Mouse (Mus musculus) intestine, embryonic 15.5 days (tissue): ENCODE measurements around the gene Inka2. TPM values are rescaled to one million over a fixed set of nuclear protein-coding genes. Genes with fewer than 3 reads are reported as not detected.
A peak's percentile ranks its signal among the peaks of the same experiment; 100 is the strongest.

Experiments
- ATAC-seq: fragments of 200-750 bp; cut with Nextera tagmentation; 2 replicates; pipeline ENCODE4 v1.8.0; 2017; ENCODE audit warnings: moderate TSS enrichment, moderate library complexity
- H3K27ac ChIP-seq: fragments of 300-500 bp; sonication (generic); 2 replicates; pipeline ENCODE4 v1.5.1; 2015; ENCODE audit warnings: mild to moderate bottlenecking, inconsistent platforms
- H3K27me3 ChIP-seq: fragments of 300-500 bp; sonication (generic); replicated peaks from 2 replicates; pipeline ENCODE4 v1.6.1; 2015; ENCODE audit warnings: inconsistent platforms
- H3K36me3 ChIP-seq: fragments of 300-500 bp; sonication (generic); 2 replicates; pipeline ENCODE4 v1.6.1; 2015; ENCODE audit warnings: inconsistent platforms
- H3K4me1 ChIP-seq: fragments of 300-500 bp; sonication (generic); replicated peaks from 2 replicates; pipeline ENCODE4 v1.6.1; 2015; ENCODE audit warnings: inconsistent platforms
- H3K4me2 ChIP-seq: fragments of 300-500 bp; sonication (generic); replicated peaks from 2 replicates; pipeline ENCODE4 v1.6.1; 2015; ENCODE audit warnings: mild to moderate bottlenecking, inconsistent platforms
- H3K4me3 ChIP-seq: fragments of 300-500 bp; sonication (generic); replicated peaks from 2 replicates; pipeline ENCODE4 v1.5.1; 2015; ENCODE audit warnings: inconsistent platforms
- H3K9ac ChIP-seq: fragments of 300-500 bp; sonication (generic); 2 replicates; pipeline ENCODE4 v1.6.1; 2015; ENCODE audit warnings: inconsistent platforms
- H3K9me3 ChIP-seq: fragments of 300-500 bp; sonication (generic); 2 replicates; pipeline ENCODE4 v1.6.1; 2016; ENCODE audit warnings: inconsistent platforms
- WGBS: fragments of 180-500 bp; shearing (Covaris S2); methylation state at CpG from one replicate; pipeline ENCODE4 v1.1.7; 2015; 5-methylcytosine and 5-hydroxymethylcytosine counted together
- polyA plus RNA-seq: library from polyadenylated mRNA; unstranded; fragments of >200 nt; fragmentation: Nextera tagmentation; extraction: Ambion mirVana; gene quantifications from 2 replicates; pipeline ENCODE4 v1.2.1, GENCODE M21; 2015

Gene Inka2
- polyA plus RNA-seq, 1 experiment from 2014 or later, result 1.7 TPM

DNA sequence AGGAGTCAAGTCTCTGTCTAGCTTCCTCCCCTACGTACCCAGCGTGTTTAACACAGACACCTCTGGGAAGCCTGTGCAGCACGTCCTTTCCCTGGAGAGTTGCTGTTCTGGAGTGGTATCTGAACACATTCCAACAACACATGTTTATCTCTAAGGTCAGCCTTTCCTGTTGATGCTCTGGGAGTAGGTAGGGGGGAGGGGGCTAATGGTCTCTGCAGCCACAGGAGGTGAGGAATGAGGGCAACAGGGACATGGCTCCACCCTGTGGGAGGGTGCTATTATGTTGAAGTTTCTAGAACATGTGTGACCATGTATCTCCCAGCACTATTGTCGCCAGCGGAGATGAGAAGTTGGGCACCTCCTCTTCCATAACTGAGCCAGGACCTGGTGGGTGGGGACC is 3.0 kb upstream of the Inka2 start:
- peaks cover 6% of the 10 kb centered on the region; the same call in 1 of the 2 replicates for H3K4me1 ChIP-seq
- no peak overlapping the region for H3K4me3 ChIP-seq
- 48% methylated on average over 5 of the region's 5 CpGs for whole genome bisulfite sequencing
- no peaks in the 10 kb centered on the region for H3K9me3 ChIP-seq
- H3K27me3 ChIP-seq, result peaks cover 7% of the 10 kb centered on the region
- no peak for ATAC-seq
- H3K4me2 ChIP-seq, result no peak overlapping the region
- H3K36me3 ChIP-seq, result no peaks in the 10 kb centered on the region
- no peak overlapping the region for H3K9ac ChIP-seq
- H3K27ac ChIP-seq, result no peak overlapping the region

DNA sequence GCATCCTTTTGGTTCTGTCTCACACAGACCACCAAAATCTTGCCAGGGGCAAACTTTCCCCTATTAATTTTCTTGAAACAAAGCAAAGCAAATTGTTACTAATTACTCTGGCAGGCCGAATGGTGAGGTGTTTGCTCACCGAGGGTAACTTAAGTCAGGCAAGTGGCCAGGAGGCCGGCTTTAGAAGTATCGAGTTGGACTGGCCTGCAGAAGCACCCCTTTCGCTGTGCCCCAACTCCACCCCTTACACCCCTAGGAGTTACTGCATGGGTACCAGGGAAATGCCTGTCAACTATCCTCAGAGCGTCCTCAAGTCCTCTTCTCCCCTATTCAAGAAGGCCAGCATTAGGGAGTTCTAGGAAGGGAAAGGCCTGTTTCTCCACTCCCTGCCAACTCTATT is 828 bp upstream of the Inka2 start:
- H3K4me1 ChIP-seq, result peaks cover 10% of the 10 kb centered on the region; the same call in 1 of the 2 replicates
- ATAC-seq, result no peak
- H3K27me3 ChIP-seq, result peaks cover 7% of the 10 kb centered on the region
- WGBS, result 54% methylated on average over 6 of the region's 6 CpGs
- H3K4me3 ChIP-seq, result no peak overlapping the region
- no peaks in the 10 kb centered on the region for H3K9me3 ChIP-seq
- H3K36me3 ChIP-seq, result no peaks in the 10 kb centered on the region
- no peak overlapping the region for H3K9ac ChIP-seq
- H3K4me2 ChIP-seq, result no peak overlapping the region
- no peak overlapping the region for H3K27ac ChIP-seq

DNA sequence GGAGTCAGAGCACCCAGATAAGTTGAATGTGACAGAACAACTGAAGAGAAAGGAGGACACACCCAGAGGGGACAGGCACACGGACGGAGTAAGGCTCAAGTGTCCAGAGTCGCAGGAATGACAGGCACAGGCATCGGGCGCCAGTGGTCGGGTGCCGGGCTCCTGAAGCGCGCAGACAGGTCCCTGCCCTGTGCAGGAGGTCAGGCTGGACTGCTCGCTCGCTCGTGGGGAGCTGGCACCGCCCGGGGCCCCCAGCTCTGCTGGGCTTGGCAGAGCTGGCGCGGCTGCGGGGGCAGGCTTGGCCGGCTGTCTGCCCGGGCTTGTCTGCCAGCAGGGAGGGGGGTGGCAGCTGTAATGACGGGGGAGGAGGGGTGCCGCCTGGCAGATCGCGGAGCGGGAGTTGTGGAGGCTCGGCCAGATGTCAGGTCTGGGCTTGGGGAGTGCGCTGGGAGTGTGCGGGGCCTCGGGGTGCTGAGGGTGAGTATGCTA is 706 bp downstream of the Inka2 start:
- no peak overlapping the region for H3K27ac ChIP-seq
- no peaks in the 10 kb centered on the region for H3K9me3 ChIP-seq
- peaks cover 10% of the 10 kb centered on the region; the same call in 1 of the 2 replicates for H3K4me1 ChIP-seq
- peaks cover 7% of the 10 kb centered on the region for H3K27me3 ChIP-seq
- 0% methylated on average over 28 of the region's 28 CpGs for WGBS
- H3K4me2 ChIP-seq, result peak overlapping the region; percentile 99
- peak overlapping the region; percentile 56 for H3K4me3 ChIP-seq
- no peaks in the 10 kb centered on the region for H3K36me3 ChIP-seq
- H3K9ac ChIP-seq, result peak overlapping the region; percentile 68
- peak; percentile 50 for ATAC-seq

DNA sequence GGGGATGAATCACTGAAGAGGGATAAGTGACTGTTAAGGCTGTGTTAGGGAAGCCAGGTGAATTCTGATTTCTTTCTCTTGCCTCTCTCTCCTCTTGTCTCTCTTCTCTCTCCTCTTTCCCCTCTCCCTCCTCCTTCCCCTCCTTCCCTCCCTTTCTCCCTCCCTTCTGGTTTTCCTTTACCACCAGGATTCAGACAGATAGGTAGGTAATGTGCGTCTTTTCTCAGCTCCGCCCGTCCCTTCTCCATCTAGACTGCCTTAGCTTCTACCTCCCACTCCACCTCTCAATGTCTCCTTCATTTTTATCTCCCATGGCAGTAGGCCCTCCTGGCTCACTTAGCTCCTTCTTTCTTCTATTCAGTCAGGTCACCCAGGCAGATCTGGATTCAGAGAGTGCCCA is 1.2 kb downstream of the Inka2 start:
- Histone ChIP-seq H3K9me3 (no peaks in the 10 kb centered on the region), H3K4me3 (peak overlapping the region; percentile 56), H3K4me2 (peak overlapping the region; percentile 99), H3K9ac (peak overlapping the region; percentile 68), H3K4me1 (peaks cover 10% of the 10 kb centered on the region; the same call in 1 of the 2 replicates), H3K27ac (no peak overlapping the region), H3K36me3 (no peaks in the 10 kb centered on the region), H3K27me3 (peaks cover 7% of the 10 kb centered on the region)
- WGBS, result 38% methylated on average over 3 of the region's 3 CpGs
- no peak for ATAC-seq

DNA sequence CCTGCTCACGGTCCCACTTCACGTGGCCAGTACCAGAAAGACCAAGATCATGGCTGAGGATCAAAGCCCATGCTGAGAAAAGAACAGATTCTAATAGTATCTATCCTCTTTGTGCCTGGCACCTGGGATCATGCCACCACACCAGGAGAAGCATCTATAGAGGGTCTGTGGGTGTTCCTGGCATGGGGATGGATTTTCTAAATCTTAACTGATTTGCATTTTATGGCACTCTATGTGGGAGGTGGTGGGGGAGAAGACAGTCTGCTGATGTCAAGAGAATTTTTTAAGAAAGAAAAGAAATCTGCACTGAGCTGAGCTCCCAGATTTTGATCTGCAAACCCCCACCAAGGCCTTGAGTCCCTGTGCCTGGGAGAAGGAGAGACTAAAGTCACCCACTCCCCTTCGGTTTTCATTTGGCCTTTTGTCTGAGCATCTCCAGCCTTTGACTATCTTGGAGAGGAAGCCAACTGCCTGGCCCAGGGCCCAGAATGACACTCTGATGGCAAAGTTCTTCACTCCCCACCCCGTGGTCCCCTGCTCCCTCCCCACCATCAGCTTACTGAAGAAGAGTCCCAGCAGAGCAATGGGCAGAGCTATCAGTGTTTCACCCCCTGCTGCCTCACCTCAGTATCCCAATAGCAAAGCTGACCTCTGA is 2.1 kb downstream of the Inka2 start:
- no peak for ATAC-seq
- Histone ChIP-seq H3K4me1 (peaks cover 11% of the 10 kb centered on the region; the same call in 1 of the 2 replicates), H3K9ac (no peak overlapping the region), H3K4me3 (no peak overlapping the region), H3K4me2 (peak overlapping the region; percentile 99), H3K27me3 (peaks cover 7% of the 10 kb centered on the region), H3K27ac (no peak overlapping the region), H3K36me3 (no peaks in the 10 kb centered on the region), H3K9me3 (no peaks in the 10 kb centered on the region)
- 42% methylated on average over 4 of the region's 4 CpGs for WGBS

DNA sequence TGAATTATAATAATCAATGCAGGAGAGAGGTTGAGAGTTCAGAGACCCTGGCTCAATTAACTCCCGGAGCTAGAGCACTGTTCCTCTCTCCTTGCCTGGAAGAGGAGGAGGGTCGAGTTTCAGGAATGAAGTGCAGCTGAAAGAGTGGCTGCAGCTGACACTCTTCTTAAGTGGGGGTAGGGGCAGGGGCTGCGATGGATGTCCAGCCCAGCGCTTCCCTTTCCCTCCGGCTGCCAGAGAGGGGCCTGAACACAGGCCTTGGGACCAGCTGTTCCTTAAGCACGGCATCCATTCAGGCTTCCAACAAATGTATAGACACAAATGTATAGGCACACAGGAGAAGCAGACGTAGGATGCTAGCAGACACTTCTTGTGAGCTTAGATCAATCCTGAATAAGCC is 3.2 kb downstream of the Inka2 start:
- H3K9me3 ChIP-seq, result no peaks in the 10 kb centered on the region
- no peak overlapping the region for H3K4me2 ChIP-seq
- peaks cover 7% of the 10 kb centered on the region for H3K27me3 ChIP-seq
- peaks cover 12% of the 10 kb centered on the region; the same call in 1 of the 2 replicates for H3K4me1 ChIP-seq
- H3K27ac ChIP-seq, result no peak overlapping the region
- WGBS, result 34% methylated on average over 7 of the region's 7 CpGs
- H3K4me3 ChIP-seq, result no peak overlapping the region
- no peaks in the 10 kb centered on the region for H3K36me3 ChIP-seq
- H3K9ac ChIP-seq, result no peak overlapping the region
- no peak for ATAC-seq

DNA sequence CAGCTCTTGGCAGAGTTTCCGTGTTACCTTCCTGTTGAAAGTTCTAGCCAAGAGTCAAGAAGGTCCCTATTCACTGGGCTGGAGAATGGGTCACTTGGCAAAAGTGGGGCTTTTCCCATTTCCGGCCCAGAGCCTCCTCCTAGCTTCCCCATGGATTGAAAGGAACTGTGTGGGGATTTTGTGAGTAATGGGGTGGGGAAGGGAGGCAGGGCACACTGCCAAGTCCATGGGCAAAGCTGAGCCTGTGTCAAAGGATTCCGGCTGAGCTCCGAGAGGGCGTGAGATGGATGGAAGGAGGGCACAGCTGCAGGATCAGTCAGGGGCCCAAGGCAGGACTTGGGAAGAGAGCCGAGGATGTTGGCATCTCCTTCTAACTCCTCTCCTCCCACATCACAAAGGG is 5.8 kb downstream of the Inka2 start:
- Histone ChIP-seq H3K4me2 (no peak overlapping the region), H3K36me3 (no peaks in the 10 kb centered on the region), H3K27ac (no peak overlapping the region), H3K4me3 (no peak overlapping the region), H3K9me3 (no peaks in the 10 kb centered on the region), H3K9ac (no peak overlapping the region), H3K4me1 (peaks cover 10% of the 10 kb centered on the region; the same call in 1 of the 2 replicates), H3K27me3 (peaks cover 7% of the 10 kb centered on the region)
- no peak for ATAC-seq
- 69% methylated on average over 6 of the region's 6 CpGs for WGBS

DNA sequence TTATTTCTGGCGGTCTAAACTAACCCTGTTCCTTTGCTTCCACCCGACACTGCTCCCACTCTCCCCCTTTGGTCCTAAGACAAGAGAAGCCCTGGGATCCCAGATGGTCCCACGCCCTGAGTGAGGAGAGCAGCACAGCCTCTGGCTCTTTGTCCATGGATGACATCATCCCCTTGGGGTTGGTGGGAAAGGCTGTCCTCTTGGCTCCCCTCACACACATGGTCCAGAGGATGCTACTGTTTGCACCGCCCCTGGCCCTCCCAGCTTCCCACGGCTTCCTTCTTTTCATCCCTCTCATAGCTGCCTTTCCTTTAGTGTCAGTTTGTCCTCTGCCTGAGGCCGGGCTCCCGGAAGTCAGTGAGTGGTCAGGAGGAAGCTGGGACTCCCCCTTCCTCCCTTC is 7.3 kb downstream of the Inka2 start:
- Histone ChIP-seq H3K4me1 (peaks cover 8% of the 10 kb centered on the region; the same call in 1 of the 2 replicates), H3K9me3 (no peaks in the 10 kb centered on the region), H3K36me3 (no peaks in the 10 kb centered on the region), H3K4me3 (no peak overlapping the region), H3K27me3 (0 out of 2 replicates have a peak, but pooled peaks cover 1% of the 10 kb centered on the region), H3K9ac (no peak overlapping the region), H3K27ac (no peak overlapping the region), H3K4me2 (no peak overlapping the region)
- ATAC-seq, result no peak
- 61% methylated on average over 7 of the region's 7 CpGs for WGBS

DNA sequence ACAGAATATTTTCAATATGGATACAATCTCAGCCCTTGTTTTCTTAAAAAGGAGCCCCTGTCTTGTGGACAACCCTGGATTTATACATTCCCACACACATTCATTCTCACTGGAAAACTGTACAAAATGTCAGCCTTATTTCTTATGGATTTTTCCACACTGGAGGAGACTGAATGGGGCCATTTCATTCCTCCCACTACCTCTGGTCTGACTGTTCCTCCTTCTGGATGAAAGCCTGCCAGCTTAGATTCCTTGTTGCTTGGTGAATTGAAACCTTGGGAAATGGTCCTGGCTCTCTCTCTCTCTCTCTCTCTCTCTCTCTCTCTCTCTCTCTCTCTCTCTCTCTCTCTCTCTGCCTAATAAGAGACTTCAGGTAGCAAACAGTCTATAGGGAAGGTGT is 8.4 kb downstream of the Inka2 start:
- H3K9ac ChIP-seq, result no peak overlapping the region
- no peak for ATAC-seq
- no peak overlapping the region for H3K4me2 ChIP-seq
- no peaks in the 10 kb centered on the region for H3K9me3 ChIP-seq
- 0 out of 2 replicates have a peak, but pooled peaks cover 4% of the 10 kb centered on the region for H3K4me1 ChIP-seq
- H3K4me3 ChIP-seq, result no peak overlapping the region
- no peaks in the 10 kb centered on the region for H3K27me3 ChIP-seq
- no peak overlapping the region for H3K27ac ChIP-seq
- no peaks in the 10 kb centered on the region for H3K36me3 ChIP-seq

DNA sequence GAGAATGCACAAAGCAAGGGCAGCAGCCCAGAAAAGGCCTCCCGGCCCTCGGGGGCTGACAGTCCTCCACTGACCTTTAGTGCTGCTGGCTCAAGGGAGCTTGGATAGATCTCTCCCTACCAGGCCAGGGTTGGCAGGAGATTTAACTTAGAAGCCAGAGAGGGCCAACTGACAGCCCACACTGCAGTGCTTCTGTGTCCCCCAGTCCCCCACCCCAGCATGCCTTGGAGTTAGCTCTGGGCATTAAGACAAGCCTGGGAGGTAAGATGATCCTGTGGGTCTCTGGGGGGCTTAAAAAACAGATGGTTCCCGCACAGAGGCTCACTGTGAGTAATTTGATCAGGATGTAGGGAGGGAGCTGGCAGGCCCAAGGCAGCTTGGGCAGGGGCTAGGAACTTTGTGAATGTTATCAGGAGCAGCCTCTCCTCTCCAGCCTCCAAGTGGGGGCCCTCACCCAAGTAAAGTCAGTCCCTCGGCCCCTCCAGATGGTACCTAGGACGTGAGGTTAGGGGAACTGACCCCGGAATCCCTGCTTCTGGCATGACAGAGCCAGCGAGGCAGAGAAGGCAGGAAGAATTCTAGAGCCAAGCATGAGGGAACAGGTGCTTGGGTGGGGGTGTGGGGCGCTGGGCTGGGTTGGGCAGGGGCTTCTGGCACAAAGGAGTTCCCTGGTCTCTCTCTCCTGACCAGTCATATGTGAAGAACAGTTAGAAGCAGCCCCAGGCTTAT is 9.9 kb downstream of the Inka2 start:
- ATAC-seq, result no peak
- Histone ChIP-seq H3K27me3 (no peaks in the 10 kb centered on the region), H3K9me3 (no peaks in the 10 kb centered on the region), H3K4me3 (no peak overlapping the region), H3K27ac (no peak overlapping the region), H3K4me2 (no peak overlapping the region), H3K36me3 (no peaks in the 10 kb centered on the region), H3K4me1 (0 out of 2 replicates have a peak, but pooled peaks cover 4% of the 10 kb centered on the region), H3K9ac (no peak overlapping the region)
- WGBS, result 30% methylated on average over 8 of the region's 8 CpGs

DNA sequence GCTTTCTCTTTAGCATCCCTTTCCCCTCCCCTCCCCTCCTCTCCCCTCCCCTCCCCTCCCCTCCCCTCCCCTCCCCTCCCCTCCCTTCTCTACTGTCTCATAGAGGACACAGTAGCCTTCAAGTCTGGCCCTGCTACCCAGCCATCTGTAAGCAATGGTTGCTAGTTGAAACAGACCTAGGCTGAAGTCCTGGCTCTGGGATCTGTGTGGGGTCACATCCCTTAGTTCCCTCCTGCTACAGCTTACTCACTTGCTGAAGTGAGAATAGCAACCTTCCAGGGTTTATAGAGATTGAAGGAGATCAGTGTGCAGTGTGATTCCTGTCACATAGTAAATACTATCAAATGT is 10.4 kb downstream of the Inka2 start:
- H3K4me3 ChIP-seq, result no peak overlapping the region
- H3K27me3 ChIP-seq, result no peaks in the 10 kb centered on the region
- no peak for ATAC-seq
- H3K27ac ChIP-seq, result no peak overlapping the region
- H3K4me1 ChIP-seq, result 0 out of 2 replicates have a peak, but pooled peaks cover 4% of the 10 kb centered on the region
- no peaks in the 10 kb centered on the region for H3K9me3 ChIP-seq
- no peak overlapping the region for H3K9ac ChIP-seq
- no peak overlapping the region for H3K4me2 ChIP-seq
- no peaks in the 10 kb centered on the region for H3K36me3 ChIP-seq

DNA sequence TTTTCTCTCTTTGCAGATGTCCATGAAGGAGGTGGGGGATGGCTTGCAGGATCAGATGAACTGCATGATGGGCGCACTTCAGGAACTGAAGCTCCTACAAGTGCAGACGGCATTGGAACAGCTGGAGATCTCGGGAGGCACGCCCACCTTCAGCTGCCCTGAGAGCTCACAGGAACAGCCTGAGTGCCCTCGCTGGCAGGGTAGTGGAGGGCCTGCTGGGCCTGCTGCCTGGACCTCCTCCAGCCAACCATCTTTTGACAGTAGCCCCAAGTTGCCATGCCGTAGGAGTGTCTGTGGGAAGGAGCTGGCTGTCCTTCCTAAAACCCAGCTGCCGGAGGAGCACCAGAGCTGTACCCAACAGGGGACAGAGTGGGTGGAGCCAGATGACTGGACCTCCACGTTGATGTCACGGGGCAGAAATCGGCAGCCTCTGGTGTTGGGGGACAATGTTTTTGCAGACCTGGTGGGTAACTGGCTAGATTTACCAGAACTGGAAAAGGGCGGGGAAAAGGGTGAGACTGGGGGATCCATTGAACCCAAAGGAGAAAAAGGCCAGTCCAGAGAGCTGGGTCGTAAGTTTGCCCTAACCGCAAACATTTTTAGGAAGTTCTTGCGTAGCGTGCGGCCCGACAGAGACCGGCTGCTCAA is 12.1 kb downstream of the Inka2 start:
- Histone ChIP-seq H3K27ac (no peak overlapping the region), H3K27me3 (no peaks in the 10 kb centered on the region), H3K9me3 (no peaks in the 10 kb centered on the region), H3K4me1 (0 out of 2 replicates have a peak, but pooled peaks cover 3% of the 10 kb centered on the region), H3K9ac (no peak overlapping the region), H3K4me2 (no peak overlapping the region), H3K36me3 (no peaks in the 10 kb centered on the region), H3K4me3 (no peak overlapping the region)
- no peak for ATAC-seq
- 65% methylated on average over 18 of the region's 18 CpGs for WGBS
